In the genomic region with DNA sequence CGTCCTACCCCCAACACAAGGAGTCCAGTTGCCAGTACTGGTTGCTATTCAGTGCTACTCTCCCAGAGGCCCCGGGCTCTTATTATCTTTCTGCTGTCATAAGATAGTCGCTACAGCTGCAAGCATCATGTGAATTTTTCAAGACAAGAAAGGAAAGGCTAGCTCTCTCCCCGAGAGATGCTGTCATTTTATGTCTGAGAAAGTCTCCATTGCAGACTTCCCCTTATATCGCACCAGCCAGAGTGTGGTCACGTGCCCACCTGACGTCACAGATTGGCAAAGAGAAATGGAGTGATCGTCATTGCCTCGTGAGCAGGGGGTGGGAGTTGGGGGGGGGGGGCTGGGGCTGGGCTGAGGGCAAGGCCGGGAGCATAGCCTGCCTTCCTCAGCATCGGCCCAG, we compare ENCODE assay signal across 20 mouse cellular contexts. TPM values are rescaled to one million over a fixed set of nuclear protein-coding genes. Genes with fewer than 3 reads are reported as not detected.
DNase-seq lines count a peak whose midpoint lies in the region; ATAC-seq lines count a peak whose summit lies in the region.
"Had no signal": no experiment of that assay in that cellular context is flagged by ENCODE, and none has a peak within 500 bp of the region (broad histone marks: within the 10 kb centered on the region; RNA-seq: fewer than 3 reads in every experiment).

No protein-coding gene starts in this region.

- 68% methylated on average over 11 of the region's 11 CpGs for WGBS in heart, embryonic 12.5 days

- no peaks in the 10 kb centered on the region for H3K4me1 ChIP-seq in heart, embryonic 12.5 days (replicated peaks)
- H3K4me1 ChIP-seq: hindbrain, embryonic 12.5 days; lung, embryonic 15.5 days had no signal

- DNase-seq in heart, adult 18-20 months, result peak; percentile 59 to 75
- DNase-seq in B cell, adult 2 months, result peak; percentile 49 to 63
- DNase-seq in cerebellum, adult 11 months, result no peak
- no peak for DNase-seq in right cerebral cortex, adult 18-20 months
- DNase-seq: adrenal gland, postnatal 25 days; cerebellum, adult 9-10 months; gastrocnemius, postnatal 36 days; kidney, adult 9 months; kidney, postnatal 36 days; right cerebral cortex, postnatal 4 days had no signal

- no peaks in the 10 kb centered on the region for H3K27me3 ChIP-seq in heart, embryonic 12.5 days (replicated peaks)
- H3K27me3 ChIP-seq: lung, embryonic 15.5 days had no signal

- H3K9me3 ChIP-seq in heart, embryonic 12.5 days (replicated peaks), result peaks cover 5% of the 10 kb centered on the region; the same call in 1 of the 2 replicates
- H3K9me3 ChIP-seq: hindbrain, embryonic 12.5 days had no signal

- no peak overlapping the region for H3K4me2 ChIP-seq in heart, embryonic 12.5 days
- H3K4me2 ChIP-seq: hindbrain, embryonic 12.5 days; liver, embryonic 13.5 days; lung, embryonic 15.5 days had no signal

- H3K36me3 ChIP-seq in heart, embryonic 12.5 days, result no peaks in the 10 kb centered on the region
- H3K36me3 ChIP-seq: hindbrain, embryonic 12.5 days; liver, embryonic 13.5 days; lung, embryonic 15.5 days had no signal

- no peak for ATAC-seq in heart, embryonic 12.5 days (ENCODE audit: insufficient number of reproducible peaks, low FRiP score)
- peak; percentile 61 for ATAC-seq in granulocyte monocyte progenitor cell, adult 5-6 weeks (replicated peaks; ENCODE audit: poor library complexity, severe bottlenecking)
- peak; percentile 34 to 61; a peak in 3 of 4 replicates for ATAC-seq in hematopoietic stem cell, adult 5-6 weeks (replicated peaks in 1 of 2; ENCODE audit: insufficient read depth in 1 of 2, low FRiP score in 2 of 2, low TSS enrichment in 1 of 2, low read depth in 1 of 2, poor library complexity in 2 of 2, severe bottlenecking in 2 of 2)
- ATAC-seq in cerebellum, adult (ENCODE audit: insufficient number of reproducible peaks, low FRiP score, low TSS enrichment), result no peak
- ATAC-seq: activated CD4-positive, CD25-positive, alpha-beta regulatory T cell, adult 4 months; inflammation-experienced regulatory T-cells, adult 6 months; Patski had no signal

- H3K27ac ChIP-seq in heart, embryonic 12.5 days (ENCODE audit: poor library complexity, severe bottlenecking), result no peak overlapping the region
- H3K27ac ChIP-seq: hindbrain, embryonic 12.5 days; liver, embryonic 13.5 days; lung, embryonic 15.5 days had no signal

- H3K4me3 ChIP-seq in heart, embryonic 12.5 days, result no peak overlapping the region
- H3K4me3 ChIP-seq: hindbrain, embryonic 12.5 days; liver, embryonic 13.5 days; lung, embryonic 15.5 days had no signal

- no peak overlapping the region for H3K9ac ChIP-seq in heart, embryonic 12.5 days
- H3K9ac ChIP-seq: hindbrain, embryonic 12.5 days; liver, embryonic 13.5 days; lung, embryonic 15.5 days had no signal

RNA-seq across cellular contexts. Expression of gene Plxnc1, which starts 16.6 kb away (rescaled TPM):
- total RNA-seq in heart, adult 18-20 months (2021), result 1 to 10 TPM; 1.8 to 3.4 TPM
- 6.7 and 8.5 TPM in 2 replicates for polyA plus RNA-seq in heart, embryonic 12.5 days (2016; fragmentation: Nextera tagmentation; extraction: Ambion mirVana)
- 13.4 and 16.7 TPM in 2 replicates for total RNA-seq in granulocyte monocyte progenitor cell, adult 5-6 weeks (2014; fragmentation: Nextera tagmentation)
- 9.9 and 14.1 TPM in 2 replicates for total RNA-seq in granulocyte monocyte progenitor cell, adult 5-6 weeks (2017)
- 45.8 and 63.6 TPM in 2 replicates for total RNA-seq in hematopoietic stem cell, adult 5-6 weeks (2017)

Comparison
In these comparisons a context has a peak if more than half of its experiments do, and no peak if none do; other contexts are left out.
1. DNase-seq: peak in heart, adult 18-20 months (2 of 2) and B cell, adult 2 months (2 of 2); none in cerebellum, adult 11 months (single experiment) and right cerebral cortex, adult 18-20 months (single experiment).
2. ATAC-seq: peak in granulocyte monocyte progenitor cell, adult 5-6 weeks (single experiment) and hematopoietic stem cell, adult 5-6 weeks (2 of 2); none in heart, embryonic 12.5 days (single experiment) and cerebellum, adult (single experiment).